In genomic region chr3:137367826-137368325, GRCm38 (mm10) we compare ENCODE assay signal across 11 mouse cellular contexts. TPM values are rescaled to one million over a fixed set of nuclear protein-coding genes. Genes with fewer than 3 reads are reported as not detected.
DNase-seq lines count a peak whose midpoint lies in the region; ATAC-seq lines count a peak whose summit lies in the region.
"Had no signal": no experiment of that assay in that cellular context is flagged by ENCODE, and none has a peak within 500 bp of the region (broad histone marks: within the 10 kb centered on the region; RNA-seq: fewer than 3 reads in every experiment).

No protein-coding gene starts in this region.

- H3K9me3 ChIP-seq in forebrain, embryonic 16.5 days (ENCODE audit: control insufficient read depth, low read length), result no peaks in the 10 kb centered on the region
- no peaks in the 10 kb centered on the region for H3K9me3 ChIP-seq in midbrain, embryonic 16.5 days (replicated peaks; ENCODE audit: control insufficient read depth, low read length, poor library complexity, severe bottlenecking)
- H3K9me3 ChIP-seq: G1E; liver, embryonic 13.5 days had no signal

- H3K9ac ChIP-seq in forebrain, embryonic 16.5 days (replicated peaks; ENCODE audit: low read depth, low read length), result no peak overlapping the region
- no peak overlapping the region for H3K9ac ChIP-seq in midbrain, embryonic 16.5 days (ENCODE audit: low read depth, low read length)
- H3K9ac ChIP-seq: liver, embryonic 13.5 days had no signal

- no peaks in the 10 kb centered on the region for H3K27me3 ChIP-seq in forebrain, embryonic 16.5 days (replicated peaks; ENCODE audit: control insufficient read depth, insufficient read depth, low read length)
- no peaks in the 10 kb centered on the region for H3K27me3 ChIP-seq in midbrain, embryonic 16.5 days (ENCODE audit: control insufficient read depth, insufficient read depth, low read depth, low read length)
- H3K27me3 ChIP-seq: liver, embryonic 13.5 days had no signal

- peaks cover 4% of the 10 kb centered on the region for H3K4me1 ChIP-seq in forebrain, embryonic 16.5 days (replicated peaks; ENCODE audit: control insufficient read depth, insufficient read depth, low read length)
- H3K4me1 ChIP-seq in midbrain, embryonic 16.5 days (ENCODE audit: control insufficient read depth, insufficient read depth, low read length), result no peaks in the 10 kb centered on the region
- H3K4me1 ChIP-seq: liver, embryonic 13.5 days had no signal

- ATAC-seq in forebrain, embryonic 16.5 days, result peak; percentile 90
- 0 out of 2 replicates have a peak, but pooled peaks have one; percentile 32 for ATAC-seq in midbrain, embryonic 16.5 days

- WGBS in forebrain, embryonic 16.5 days, result 35% methylated on average over 3 of the region's 3 CpGs
- 38% methylated on average over 3 of the region's 3 CpGs for WGBS in midbrain, embryonic 16.5 days

- no peak overlapping the region for H3K4me2 ChIP-seq in forebrain, embryonic 16.5 days (ENCODE audit: low read length)
- H3K4me2 ChIP-seq in midbrain, embryonic 16.5 days (ENCODE audit: low read length), result no peak overlapping the region
- H3K4me2 ChIP-seq: liver, embryonic 13.5 days had no signal

- DNase-seq in lung, postnatal 36 days, result peak; percentile 18
- DNase-seq in lung, postnatal 4 days, result no peak
- peak; percentile 99 for DNase-seq in cerebellum, adult 8-10 months
- DNase-seq in frontal cortex, postnatal 36 days (ENCODE audit: low spot score in 2 of 2), result no peak
- no peak for DNase-seq in urinary bladder, adult 18-20 months (ENCODE audit: low spot score in 2 of 2)
- DNase-seq: kidney, adult 11 months; liver, embryonic 13.5 days; thymus, adult 18-20 months had no signal

- H3K27ac ChIP-seq in forebrain, embryonic 16.5 days (ENCODE audit: low read length), result no peak overlapping the region; the same call in 1 of the 2 replicates
- H3K27ac ChIP-seq in midbrain, embryonic 16.5 days (ENCODE audit: low read length), result no peak overlapping the region
- H3K27ac ChIP-seq: liver, embryonic 13.5 days had no signal

- H3K36me3 ChIP-seq in forebrain, embryonic 16.5 days (ENCODE audit: control insufficient read depth, insufficient read depth), result no peaks in the 10 kb centered on the region
- H3K36me3 ChIP-seq in midbrain, embryonic 16.5 days (ENCODE audit: control insufficient read depth, insufficient read depth, low read length), result no peaks in the 10 kb centered on the region
- H3K36me3 ChIP-seq: G1E; liver, embryonic 13.5 days had no signal

- H3K4me3 ChIP-seq in forebrain, embryonic 16.5 days (replicated peaks; ENCODE audit: low read length), result no peak overlapping the region
- H3K4me3 ChIP-seq in midbrain, embryonic 16.5 days (ENCODE audit: low read depth, low read length), result no peak overlapping the region
- H3K4me3 ChIP-seq: liver, embryonic 13.5 days had no signal

RNA-seq across cellular contexts. Expression of gene Emcn, which starts 27.0 kb away (rescaled TPM):
- polyA plus RNA-seq in forebrain, embryonic 16.5 days (2015; fragmentation: Nextera tagmentation; extraction: Ambion mirVana), result 9.5 and 11.8 TPM in 2 replicates
- polyA plus RNA-seq in midbrain, embryonic 16.5 days (2015; fragmentation: Nextera tagmentation; extraction: Ambion mirVana), result 8.9 and 9.8 TPM in 2 replicates
- polyA plus RNA-seq: G1E had no signal

Comparison
In these comparisons a context has a peak if more than half of its experiments do, and no peak if none do; other contexts are left out.
1. DNase-seq: peak in lung, postnatal 36 days (single experiment) and cerebellum, adult 8-10 months (single experiment); none in lung, postnatal 4 days (0 of 2), frontal cortex, postnatal 36 days (0 of 2) and urinary bladder, adult 18-20 months (0 of 2).